Mouse (Mus musculus) embryonic fibroblast, embryonic 13.5 days (primary cell): ENCODE measurements around the gene 2610318N02Rik. TPM values are rescaled to one million over a fixed set of nuclear protein-coding genes. Genes with fewer than 3 reads are reported as not detected.

Source experiments
- H3K27ac ChIP-seq: 2 replicates; pipeline ENCODE4 v1.5.1; 2012; ENCODE audit warnings: low read length, control low read depth, inconsistent platforms; ENCODE audit not compliant: insufficient read depth
- H3K4me1 ChIP-seq: 2 replicates; pipeline ENCODE4 v1.6.1; 2011; ENCODE audit warnings: low read length; ENCODE audit not compliant: control insufficient read depth, insufficient read depth
- H3K4me3 ChIP-seq: 2 replicates; pipeline ENCODE4 v1.5.1; 2011; ENCODE audit warnings: mild to moderate bottlenecking, control low read depth, low read length; ENCODE audit not compliant: insufficient read depth
- CTCF ChIP-seq: IDR thresholded peaks from 2 replicates; pipeline ENCODE4 v1.5.1; 2011; ENCODE audit warnings: mild to moderate bottlenecking, control low read depth, low read length, moderate library complexity, borderline replicate concordance; ENCODE audit not compliant: insufficient read depth
- POLR2A ChIP-seq: IDR thresholded peaks from 2 replicates; pipeline ENCODE4 v1.6.1; 2011; ENCODE audit warnings: low read depth, mild to moderate bottlenecking, control low read depth, low read length, moderate library complexity
- polyA plus RNA-seq: library from polyadenylated mRNA; stranded (reverse); fragments of >200 nt; gene quantifications from 2 replicates; pipeline ENCODE4 v1.2.4, GENCODE M21; 2011; ENCODE audit warnings: low read depth; ENCODE audit not compliant: missing spikeins, insufficient read length

2610318N02Rik gene
- polyA plus RNA-seq, 1 experiment, result 6.3 TPM

DNA sequence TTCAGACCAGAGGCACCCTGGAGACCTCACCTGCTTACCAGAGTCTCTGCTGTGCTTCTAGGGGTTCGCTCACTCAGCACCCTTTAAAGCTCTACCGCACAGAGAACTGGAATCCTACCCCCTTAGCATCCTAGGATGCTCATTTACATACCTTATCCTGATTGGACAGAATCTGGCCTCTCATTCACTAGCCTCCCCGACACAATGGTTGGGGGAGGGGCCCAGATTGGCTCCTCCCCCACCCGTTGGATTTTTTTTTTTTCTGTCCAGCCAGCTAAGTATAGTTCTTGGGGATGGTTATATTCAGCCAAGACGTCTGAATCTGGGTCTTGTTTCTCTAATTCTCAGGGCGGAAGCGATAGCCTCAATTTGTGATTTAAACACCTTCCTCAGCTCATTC is 19.4 kb upstream of the 2610318N02Rik start, which contains the start of gene Ydjc:
Ydjc (plus strand) TSS at position 283 of the 400 bp plus-strand sequence.
- no peak for TF ChIP-seq CTCF
- no peak for TF ChIP-seq POLR2A
- no peak within 1 kb of the TSS for H3K4me3 ChIP-seq
- no peak within 1 kb of the TSS for H3K27ac ChIP-seq
- H3K4me1 ChIP-seq, result no peaks in the 10 kb centered on the region

DNA sequence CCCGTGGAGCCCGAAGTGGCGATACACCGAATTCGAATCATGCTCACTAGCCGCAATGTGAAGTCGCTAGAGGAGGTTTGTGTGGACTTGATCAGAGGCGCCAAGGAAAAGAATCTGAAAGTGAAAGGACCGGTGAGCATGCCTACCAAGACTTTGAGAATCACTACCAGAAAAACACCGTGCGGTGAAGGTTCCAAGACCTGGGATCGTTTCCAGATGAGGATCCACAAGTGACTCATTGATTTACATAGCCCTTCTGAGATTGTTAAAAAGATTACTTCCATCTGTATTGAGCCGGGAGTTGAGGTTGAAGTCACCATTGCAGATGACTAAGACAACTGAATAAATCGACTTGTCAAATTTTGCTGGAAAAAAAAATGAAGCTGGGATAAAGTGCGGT is 12.4 kb upstream of the 2610318N02Rik start:
- H3K4me3 ChIP-seq, result no peak overlapping the region
- H3K4me1 ChIP-seq, result peaks cover 2% of the 10 kb centered on the region
- no peak for TF ChIP-seq POLR2A
- TF ChIP-seq CTCF, result no peak
- H3K27ac ChIP-seq, result no peak overlapping the region

DNA sequence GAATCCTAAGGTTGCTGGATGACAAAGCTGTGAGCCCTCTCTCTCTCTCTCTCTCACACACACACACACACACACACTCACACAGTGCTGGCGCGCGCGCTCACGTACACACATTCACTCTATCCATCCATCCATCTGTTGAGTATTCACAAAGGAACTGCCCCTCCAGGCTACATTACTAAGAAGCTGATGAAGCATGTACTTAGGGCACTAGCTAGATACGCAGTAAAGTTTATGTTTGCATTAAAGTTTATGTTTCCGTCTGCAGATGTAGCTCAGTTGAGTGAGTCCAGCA is 7.9 kb upstream of the 2610318N02Rik start:
- Histone ChIP-seq H3K4me3 (peak overlapping the region; percentile 27), H3K4me1 (peaks cover 6% of the 10 kb centered on the region; the same call in 1 of the 2 replicates), H3K27ac (no peak overlapping the region)
- TF ChIP-seq POLR2A, result no peak
- no peak for TF ChIP-seq CTCF

DNA sequence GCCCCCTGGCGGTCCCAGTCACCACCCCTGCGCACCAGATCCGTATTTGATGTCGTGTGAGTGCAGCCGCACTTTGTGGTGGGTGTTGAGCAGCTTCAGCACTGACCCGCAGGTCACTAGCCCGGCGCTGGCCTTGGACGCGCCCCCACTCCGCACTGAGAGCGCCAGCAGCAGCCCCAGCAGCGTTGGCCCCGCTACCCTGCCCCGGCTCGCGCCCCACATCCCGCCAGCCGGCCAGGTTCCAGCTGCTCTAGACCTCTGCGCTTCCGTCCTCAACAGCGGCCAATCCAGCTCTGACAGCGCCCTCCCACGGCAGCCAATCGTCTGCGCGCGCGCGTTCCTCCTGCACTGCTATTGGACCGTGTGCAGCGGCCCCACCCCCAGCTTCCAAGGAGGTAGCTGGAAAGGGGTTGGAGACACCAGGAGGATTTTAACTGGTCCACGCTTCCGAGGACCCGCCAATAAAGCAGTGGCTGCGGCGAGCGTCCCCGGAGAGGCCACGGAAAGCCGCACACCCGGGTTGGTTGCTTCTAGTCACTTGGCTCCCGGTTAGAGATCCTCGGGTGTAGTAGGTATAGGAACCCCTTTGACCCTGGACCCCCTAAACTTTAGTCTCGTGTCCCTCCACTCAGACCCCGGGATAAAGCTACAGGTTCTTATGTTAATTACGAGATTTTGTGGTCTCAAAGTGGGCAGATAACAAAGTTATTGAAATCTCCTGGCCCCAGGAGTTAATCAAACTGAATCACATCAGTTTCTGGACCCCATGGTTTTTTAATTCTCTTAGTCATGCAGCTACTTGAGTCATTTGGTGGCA is 7.3 kb upstream of the 2610318N02Rik start, which contains the start of gene Sdf2l1:
Sdf2l1 (minus strand) TSS at position 295 of the 817 bp plus-strand sequence.
- TF ChIP-seq CTCF (no peak), POLR2A (peak; percentile 70)
- Histone ChIP-seq H3K27ac (no peak within 1 kb of the TSS), H3K4me3 (peak within 1 kb of the TSS; percentile 86), H3K4me1 (peaks cover 4% of the 10 kb centered on the region; the same call in 1 of the 2 replicates)

DNA sequence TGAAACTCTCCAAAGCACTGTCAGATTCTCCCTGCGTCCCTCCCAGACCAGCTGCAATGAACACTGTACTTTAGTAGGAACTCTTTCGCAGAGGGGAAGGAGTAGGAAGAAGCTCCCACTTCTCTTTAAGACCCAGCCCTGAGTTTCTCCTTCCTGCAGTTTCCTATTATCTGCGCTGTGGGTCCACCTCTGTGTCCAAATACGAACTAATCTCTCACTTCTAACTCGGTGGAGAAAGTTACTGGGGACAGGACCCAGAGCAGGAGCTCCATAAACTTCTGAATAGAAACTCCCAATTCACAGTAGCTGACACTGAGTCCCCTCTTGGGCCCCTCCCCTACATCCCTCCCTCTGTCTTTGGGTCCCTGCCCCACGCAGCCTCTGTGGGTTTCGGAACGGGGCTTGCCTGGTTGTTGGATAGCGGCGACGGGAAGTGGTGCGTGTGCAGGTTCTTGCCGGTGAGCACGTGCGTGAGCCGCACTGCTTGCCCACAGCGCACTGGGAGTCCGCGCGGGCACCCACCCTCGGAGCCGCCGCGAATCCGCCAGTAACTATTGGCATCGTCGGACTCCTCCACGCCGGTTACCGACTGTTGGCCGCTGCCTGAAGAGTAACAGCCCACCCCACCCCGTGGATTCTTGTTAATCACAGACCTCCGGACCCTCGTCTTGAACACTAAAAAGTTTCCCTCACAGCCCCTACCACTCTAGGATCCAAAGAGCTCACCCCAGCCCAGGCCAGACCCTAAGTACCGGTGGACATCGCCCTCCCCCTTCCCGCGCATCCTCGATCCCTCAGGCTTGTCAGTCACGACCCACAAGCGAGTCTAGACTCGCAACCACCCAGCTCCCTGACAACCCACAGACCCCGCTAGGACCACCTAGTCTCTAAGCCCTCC is 6.5 kb upstream of the 2610318N02Rik start:
- no peak for TF ChIP-seq POLR2A
- TF ChIP-seq CTCF, result no peak

DNA sequence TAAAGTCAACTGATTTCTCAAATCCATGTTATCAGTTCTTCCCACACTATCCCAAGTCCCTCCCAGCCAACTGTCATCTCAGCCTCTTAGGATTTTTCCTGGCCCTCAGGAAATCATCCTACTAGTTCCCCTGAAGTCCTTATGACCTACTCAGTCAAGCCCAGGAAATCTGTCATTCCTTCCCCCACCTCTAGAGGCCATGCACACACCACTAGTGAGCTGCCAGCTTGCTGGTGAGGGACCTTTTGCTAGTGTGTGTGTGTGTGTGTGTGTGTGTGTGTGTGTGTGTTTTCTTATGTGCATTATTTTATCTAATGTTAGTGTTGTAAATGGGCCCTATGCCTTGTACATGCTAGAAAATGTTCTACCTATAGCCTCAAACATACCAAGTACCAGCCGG is 2.3 kb upstream of the 2610318N02Rik start:
- Histone ChIP-seq H3K4me3 (no peak overlapping the region), H3K27ac (no peak overlapping the region), H3K4me1 (peaks cover 4% of the 10 kb centered on the region; the same call in 1 of the 2 replicates)
- TF ChIP-seq POLR2A, result no peak
- TF ChIP-seq CTCF, result peak; percentile 76; the same call in 1 of the 2 replicates

More for the DNA sequence above, 6.5 kb upstream of the 2610318N02Rik start:
- Histone ChIP-seq H3K4me1 (peaks cover 4% of the 10 kb centered on the region; the same call in 1 of the 2 replicates), H3K27ac (no peak overlapping the region), H3K4me3 (peak overlapping the region; percentile 86)

DNA sequence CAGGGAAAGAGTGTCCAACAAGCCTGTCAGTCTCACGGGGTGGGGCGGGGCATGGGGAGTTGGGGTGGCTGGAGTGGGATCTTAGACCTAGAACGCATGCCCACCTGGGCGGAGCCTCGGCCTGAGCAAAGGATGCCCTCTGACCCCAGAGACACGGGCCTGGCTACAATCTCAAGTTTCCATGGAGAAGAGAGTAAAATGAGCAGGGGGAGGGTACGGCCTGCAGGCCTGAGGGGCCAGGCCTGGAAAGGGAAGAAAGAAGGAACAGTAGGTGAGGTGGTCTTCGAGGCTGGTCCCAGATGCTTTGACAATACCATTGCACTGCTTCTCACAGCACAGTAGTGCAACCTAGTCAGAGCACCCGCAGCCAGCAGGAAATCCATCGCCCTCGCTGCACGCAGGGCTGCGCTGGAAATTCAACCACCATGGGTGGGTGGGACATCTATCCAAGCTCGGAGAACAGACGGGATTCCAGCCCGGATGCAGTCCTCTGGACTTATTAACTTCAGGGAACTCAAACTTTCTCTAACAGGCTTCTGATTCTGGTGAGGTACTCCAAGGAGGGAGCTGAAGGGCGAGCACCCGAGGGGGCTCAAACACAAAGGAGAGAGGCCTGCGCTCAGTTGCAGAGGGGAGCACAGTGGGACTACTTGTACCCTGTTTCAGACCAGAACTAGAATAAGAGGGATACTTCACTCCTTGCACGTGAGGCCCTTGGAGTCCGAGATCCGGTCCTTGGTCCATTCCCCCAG is 672 bp downstream of the 2610318N02Rik start:
- no peak for TF ChIP-seq CTCF
- Histone ChIP-seq H3K27ac (no peak overlapping the region), H3K4me3 (peak overlapping the region; percentile 50), H3K4me1 (no peaks in the 10 kb centered on the region)

DNA sequence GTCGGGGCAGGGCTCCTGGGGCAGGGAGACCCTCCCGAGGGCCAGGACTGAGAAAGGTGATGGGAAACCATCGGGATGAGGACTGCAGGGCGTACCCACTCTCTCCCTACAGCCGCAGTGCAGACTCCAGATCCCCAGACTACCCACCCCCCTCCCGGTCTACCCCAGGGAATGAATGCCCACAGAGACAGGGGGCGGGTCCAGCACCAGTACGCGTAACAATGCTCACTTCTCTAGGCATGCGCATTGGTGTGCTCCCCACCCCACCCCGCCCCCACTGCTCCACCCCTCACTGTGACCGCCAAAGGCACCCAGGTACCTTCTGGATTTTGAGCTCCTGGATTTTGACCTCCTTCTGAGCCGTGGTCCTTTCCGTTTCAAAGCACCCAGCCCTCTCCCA is 3.4 kb downstream of the 2610318N02Rik start:
- H3K27ac ChIP-seq, result no peak overlapping the region
- no peak for TF ChIP-seq POLR2A
- TF ChIP-seq CTCF, result no peak
- no peak overlapping the region for H3K4me3 ChIP-seq
- no peaks in the 10 kb centered on the region for H3K4me1 ChIP-seq

DNA sequence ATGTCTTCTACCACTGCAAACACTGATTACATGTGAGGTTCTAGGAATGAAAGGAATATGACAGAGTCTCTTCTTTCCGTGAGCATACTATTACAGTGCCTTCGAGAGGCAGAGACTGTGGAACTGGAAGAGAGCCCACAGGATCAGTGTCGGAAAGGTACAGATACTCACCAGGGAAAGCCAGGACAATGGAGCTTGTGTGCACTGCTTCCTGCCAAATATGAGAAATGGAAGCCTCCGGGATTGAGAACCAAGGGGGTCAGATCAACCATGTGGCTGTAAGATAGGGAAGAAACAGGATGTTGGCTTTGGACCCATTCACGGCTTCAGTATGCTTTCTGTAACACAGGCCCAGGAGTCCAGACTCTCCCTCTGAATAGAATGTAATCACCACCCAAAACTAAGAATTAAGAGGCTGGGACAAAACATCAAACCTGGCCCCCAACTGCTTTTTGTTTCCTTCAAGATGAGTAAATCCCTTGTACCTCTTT is 7.6 kb downstream of the 2610318N02Rik start:
- H3K4me1 ChIP-seq, result no peaks in the 10 kb centered on the region
- no peak overlapping the region for H3K27ac ChIP-seq
- no peak for TF ChIP-seq CTCF
- TF ChIP-seq POLR2A, result no peak
- H3K4me3 ChIP-seq, result no peak overlapping the region
